Mouse (Mus musculus) heart, embryonic 16.5 days (tissue): Measurements from ENCODE around the gene Ccdc149. TPM values are rescaled to one million over a fixed set of nuclear protein-coding genes. Genes with fewer than 3 reads are reported as not detected.
A peak's percentile ranks its signal among the peaks of the same experiment; 100 is the strongest.

Experiments used
- ATAC-seq: fragments of 200-750 bp; cut with Nextera tagmentation; replicated peaks from 2 replicates; pipeline ENCODE4 v1.8.0; 2017; ENCODE audit warnings: moderate number of reproducible peaks; ENCODE audit not compliant: insufficient read depth, low FRiP score; ENCODE audit errors: extremely low read depth
- H3K27ac ChIP-seq: fragments of 300-500 bp; sonication (generic); 2 replicates; pipeline ENCODE4 v1.5.1; 2014; ENCODE audit warnings: mild to moderate bottlenecking, low read length, control low read depth, moderate library complexity
- H3K27me3 ChIP-seq: fragments of 300-500 bp; sonication (generic); 2 replicates; pipeline ENCODE4 v1.6.1; 2014; ENCODE audit warnings: low read length, mixed read lengths; ENCODE audit not compliant: control insufficient read depth, insufficient read depth
- H3K36me3 ChIP-seq: fragments of 300-500 bp; sonication (generic); 2 replicates; pipeline ENCODE4 v1.6.1; 2014; ENCODE audit not compliant: control insufficient read depth, insufficient read depth
- H3K4me1 ChIP-seq: fragments of 300-500 bp; sonication (generic); 2 replicates; pipeline ENCODE4 v1.6.1; 2014; ENCODE audit warnings: low read length, mixed read lengths; ENCODE audit not compliant: control insufficient read depth, insufficient read depth
- H3K4me2 ChIP-seq: fragments of 300-500 bp; sonication (generic); 2 replicates; pipeline ENCODE4 v1.6.1; 2014; ENCODE audit warnings: low read depth, mild to moderate bottlenecking, control low read depth, low read length
- H3K4me3 ChIP-seq: fragments of 300-500 bp; sonication (generic); 2 replicates; pipeline ENCODE4 v1.5.1; 2014; ENCODE audit warnings: mild to moderate bottlenecking, control low read depth, low read length
- H3K9ac ChIP-seq: fragments of 300-500 bp; sonication (generic); 2 replicates; pipeline ENCODE4 v1.6.1; 2014; ENCODE audit warnings: low read length, control low read depth
- H3K9me3 ChIP-seq: fragments of 300-500 bp; sonication (generic); replicated peaks from 2 replicates; pipeline ENCODE4 v1.6.1; 2016; ENCODE audit warnings: low read length; ENCODE audit not compliant: control insufficient read depth
- WGBS: fragments of 180-500 bp; shearing (Covaris S2); extraction: QIAGEN DNeasy Blood & Tissue Kit; methylation state at CpG from one replicate; pipeline ENCODE4 v1.1.7; 2014; 5-methylcytosine and 5-hydroxymethylcytosine counted together
- polyA plus RNA-seq: library from polyadenylated mRNA; unstranded; fragments of >200 nt; fragmentation: Nextera tagmentation; extraction: Ambion mirVana; gene quantifications from 2 replicates; pipeline ENCODE4 v1.2.1, GENCODE M21; 2015

The Ccdc149 gene
- polyA plus RNA-seq, 1 experiment from 2014 or later, result 2.9 TPM

GRCm38 (mm10) chr5:52360286-52361049, 110.9 kb downstream of the Ccdc149 start:
- Histone ChIP-seq H3K36me3 (no peaks in the 10 kb centered on the region), H3K9me3 (no peaks in the 10 kb centered on the region), H3K9ac (no peak overlapping the region), H3K27ac (no peak overlapping the region), H3K4me2 (peak overlapping the region; percentile 34), H3K4me3 (no peak overlapping the region), H3K4me1 (peaks cover 11% of the 10 kb centered on the region; the same call in 1 of the 2 replicates), H3K27me3 (no peaks in the 10 kb centered on the region; the same call in 1 of the 2 replicates)
- WGBS, result 46% methylated on average over 21 of the region's 21 CpGs
- ATAC-seq, result no peak

DNA sequence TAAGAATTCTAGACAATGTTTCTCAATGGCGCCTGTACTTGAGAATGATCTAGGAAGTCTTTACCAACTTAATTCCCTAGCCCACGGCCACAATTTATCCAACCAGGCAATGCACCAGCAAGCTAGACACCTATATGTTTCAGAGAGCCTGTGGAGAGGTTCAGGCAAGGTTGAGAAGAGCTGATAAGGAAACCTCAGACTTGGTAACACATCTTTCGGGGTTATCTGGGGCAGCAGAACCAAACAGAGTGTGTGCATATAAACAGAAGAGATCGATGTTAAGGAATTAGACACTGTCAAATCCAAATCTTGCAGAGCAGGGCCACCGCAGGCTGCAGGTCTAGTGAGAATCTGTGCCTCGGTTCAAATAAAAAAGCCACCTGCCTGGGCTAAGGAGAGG, 113.2 kb downstream of the Ccdc149 start:
- H3K27ac ChIP-seq, result no peak overlapping the region
- WGBS, result 73% methylated on average over 6 of the region's 6 CpGs
- no peaks in the 10 kb centered on the region; the same call in 1 of the 2 replicates for H3K27me3 ChIP-seq
- no peak overlapping the region for H3K9ac ChIP-seq
- no peaks in the 10 kb centered on the region for H3K36me3 ChIP-seq
- no peak overlapping the region for H3K4me3 ChIP-seq
- peaks cover 1% of the 10 kb centered on the region; the same call in 1 of the 2 replicates for H3K4me1 ChIP-seq
- ATAC-seq, result no peak
- H3K9me3 ChIP-seq, result no peaks in the 10 kb centered on the region
- no peak overlapping the region for H3K4me2 ChIP-seq

- H3K9me3 ChIP-seq, result no peaks in the 10 kb centered on the region
- H3K27me3 ChIP-seq, result no peaks in the 10 kb centered on the region; the same call in 1 of the 2 replicates
- no peak overlapping the region for H3K9ac ChIP-seq
- no peaks in the 10 kb centered on the region for H3K36me3 ChIP-seq
- WGBS, result 61% methylated on average over 9 of the region's 9 CpGs
- no peak overlapping the region for H3K4me2 ChIP-seq
- no peak overlapping the region for H3K27ac ChIP-seq
- H3K4me3 ChIP-seq, result no peak overlapping the region
- no peaks in the 10 kb centered on the region for H3K4me1 ChIP-seq
- ATAC-seq, result no peak
These were observed 114.1 kb downstream of the Ccdc149 start for GRCm38 (mm10) chr5:52357175-52357754.

- 82% methylated on average over 7 of the region's 7 CpGs for WGBS
- Histone ChIP-seq H3K27me3 (no peaks in the 10 kb centered on the region), H3K4me2 (no peak overlapping the region), H3K4me3 (no peak overlapping the region), H3K9ac (no peak overlapping the region), H3K4me1 (no peaks in the 10 kb centered on the region), H3K36me3 (no peaks in the 10 kb centered on the region), H3K27ac (no peak overlapping the region), H3K9me3 (no peaks in the 10 kb centered on the region)
- no peak for ATAC-seq
These were observed 115.7 kb downstream of the Ccdc149 start for GRCm38 (mm10) chr5:52355612-52356011.

DNA sequence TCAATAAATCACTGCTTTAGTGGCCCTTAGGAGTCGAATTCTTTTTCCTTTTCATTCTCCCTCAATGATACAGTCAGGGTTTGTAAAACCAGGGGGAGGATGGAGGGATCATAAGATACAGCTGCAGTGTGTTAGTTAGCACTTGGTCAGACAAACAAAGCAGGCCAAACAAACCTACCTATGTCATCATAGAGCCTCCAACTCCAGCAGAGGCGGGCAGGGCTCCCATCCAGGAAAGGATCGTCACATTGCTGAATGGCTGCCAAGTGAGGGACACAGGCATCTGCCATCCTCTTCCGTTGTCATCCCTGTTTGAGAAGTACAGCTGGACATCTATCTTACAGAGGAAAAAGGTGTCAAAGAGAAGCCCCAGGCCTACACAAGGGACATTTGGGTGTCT, 116.9 kb downstream of the Ccdc149 start:
- Histone ChIP-seq H3K9me3 (no peaks in the 10 kb centered on the region), H3K27ac (no peak overlapping the region), H3K36me3 (no peaks in the 10 kb centered on the region), H3K9ac (no peak overlapping the region), H3K27me3 (no peaks in the 10 kb centered on the region), H3K4me2 (no peak overlapping the region), H3K4me1 (no peaks in the 10 kb centered on the region), H3K4me3 (no peak overlapping the region)
- no peak for ATAC-seq
- WGBS, result 62% methylated on average over 4 of the region's 4 CpGs

DNA sequence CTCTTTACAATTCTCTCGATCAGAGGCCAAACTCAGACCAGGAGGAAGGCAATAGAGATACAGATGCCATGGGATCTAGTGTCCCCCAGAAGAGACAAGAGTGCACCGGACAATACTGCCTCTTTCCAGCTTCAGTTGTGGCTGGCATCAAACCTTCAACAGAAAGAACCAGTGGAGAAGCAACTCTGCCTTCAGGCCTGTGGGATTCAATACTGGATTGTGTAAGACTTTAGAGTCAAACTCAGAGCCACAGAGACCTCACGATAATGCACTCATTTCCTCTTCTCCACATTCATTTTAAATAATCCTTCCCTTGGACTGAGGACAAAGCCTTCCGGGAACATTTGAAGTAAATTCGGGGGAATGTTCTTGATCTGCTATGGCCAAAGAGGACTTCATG, 118.6 kb downstream of the Ccdc149 start:
- H3K36me3 ChIP-seq, result no peaks in the 10 kb centered on the region
- ATAC-seq, result no peak
- no peaks in the 10 kb centered on the region for H3K27me3 ChIP-seq
- H3K4me3 ChIP-seq, result no peak overlapping the region
- no peak overlapping the region for H3K27ac ChIP-seq
- H3K4me2 ChIP-seq, result no peak overlapping the region
- no peaks in the 10 kb centered on the region for H3K9me3 ChIP-seq
- WGBS, result 74% methylated on average over 5 of the region's 5 CpGs
- no peaks in the 10 kb centered on the region for H3K4me1 ChIP-seq
- no peak overlapping the region for H3K9ac ChIP-seq

DNA sequence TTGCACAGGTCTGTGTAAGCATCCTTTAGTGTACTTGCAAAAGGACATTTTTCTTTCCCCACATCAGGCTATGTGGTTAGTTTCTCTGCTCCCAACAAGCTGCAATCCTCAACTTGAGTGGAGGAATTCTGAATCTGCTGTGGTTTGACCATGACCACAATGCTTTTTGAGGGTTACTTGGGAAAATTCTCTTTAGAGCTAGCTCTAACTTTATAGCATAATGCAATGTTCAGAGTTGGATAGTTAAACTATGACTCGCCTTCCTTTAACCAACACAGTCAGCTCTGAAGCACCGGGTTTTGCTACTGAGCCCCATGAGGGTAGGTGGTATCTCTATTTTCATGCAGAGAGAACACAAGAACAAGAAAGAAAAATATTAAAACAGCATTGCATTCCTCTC, 119.8 kb downstream of the Ccdc149 start:
- no peak overlapping the region for H3K27ac ChIP-seq
- no peaks in the 10 kb centered on the region for H3K9me3 ChIP-seq
- no peak overlapping the region for H3K4me2 ChIP-seq
- no peak overlapping the region for H3K9ac ChIP-seq
- ATAC-seq, result no peak
- no peaks in the 10 kb centered on the region for H3K4me1 ChIP-seq
- H3K27me3 ChIP-seq, result no peaks in the 10 kb centered on the region
- no peak overlapping the region for H3K4me3 ChIP-seq
- no peaks in the 10 kb centered on the region for H3K36me3 ChIP-seq
- 75% methylated on average over 2 of the region's 2 CpGs for WGBS

- no peak for ATAC-seq
- Histone ChIP-seq H3K27ac (no peak overlapping the region), H3K9ac (no peak overlapping the region), H3K9me3 (no peaks in the 10 kb centered on the region), H3K4me1 (no peaks in the 10 kb centered on the region), H3K4me3 (no peak overlapping the region), H3K36me3 (no peaks in the 10 kb centered on the region), H3K27me3 (no peaks in the 10 kb centered on the region), H3K4me2 (no peak overlapping the region)
- WGBS, result 64% methylated on average over 2 of the region's 2 CpGs
These were observed 120.9 kb downstream of the Ccdc149 start for GRCm38 (mm10) chr5:52350451-52350850.

GRCm38 (mm10) chr5:52346890-52347289, 124.4 kb downstream of the Ccdc149 start:
- 60% methylated on average over 2 of the region's 2 CpGs for WGBS
- Histone ChIP-seq H3K4me1 (no peaks in the 10 kb centered on the region), H3K27ac (no peak overlapping the region), H3K4me2 (no peak overlapping the region), H3K9me3 (no peaks in the 10 kb centered on the region), H3K4me3 (no peak overlapping the region), H3K9ac (no peak overlapping the region), H3K27me3 (no peaks in the 10 kb centered on the region), H3K36me3 (no peaks in the 10 kb centered on the region)
- ATAC-seq, result no peak
